Mouse (Mus musculus) NIH3T3 (cell line): ENCODE data around the gene Ahrr.

Source experiments
- DNase-seq: peaks from one replicate; pipeline ENCODE4 v3.0.0-alpha.2; 2012; ENCODE audit warnings: low read depth

The Ahrr gene

GRCm38 (mm10) chr13:74292167-74292566 is at the start of gene Ahrr:
Gene Ahrr (minus strand): TSS chr13:74292331.
- DNase-seq, result peak; percentile 49

GRCm38 (mm10) chr13:74341036-74341435 is 48.9 kb upstream of the Ahrr start:
- peak; percentile 70 for DNase-seq

- peak; percentile 45 for DNase-seq
Observed at GRCm38 (mm10) chr13:74329321-74329720, 37.2 kb upstream of the Ahrr start.

- DNase-seq, result peak; percentile 98
Observed at GRCm38 (mm10) chr13:74317170-74317849, 25.2 kb upstream of the Ahrr start, which contains the start of gene Pdcd6. Gene Pdcd6 (minus strand): TSS chr13:74317580.

GRCm38 (mm10) chr13:74316789-74317169 is 24.6 kb upstream of the Ahrr start:
- DNase-seq, result no peak

GRCm38 (mm10) chr13:74316386-74316785 is 24.3 kb upstream of the Ahrr start:
- no peak for DNase-seq

GRCm38 (mm10) chr13:74314616-74315015 is 22.5 kb upstream of the Ahrr start:
- no peak for DNase-seq

DNA sequence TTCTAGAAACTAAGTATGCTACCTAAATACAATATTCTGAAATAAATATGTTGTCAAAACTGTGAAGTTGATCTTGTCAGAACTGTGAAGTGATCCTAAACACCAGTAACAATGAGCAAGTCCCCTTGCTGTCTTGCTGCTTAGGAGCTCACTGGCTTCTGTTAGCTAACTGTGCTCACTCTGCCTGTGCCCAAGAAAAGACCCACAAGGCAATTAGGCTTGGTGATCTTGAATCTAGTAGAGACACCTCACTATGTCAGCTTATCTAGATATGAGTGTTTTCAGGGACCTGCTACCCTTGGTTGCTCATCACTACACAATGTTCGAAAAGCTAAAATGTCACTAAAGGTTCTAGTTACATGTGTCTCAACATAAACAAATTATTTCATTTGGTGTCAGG is 13.6 kb upstream of the Ahrr start:
- no peak for DNase-seq

DNA sequence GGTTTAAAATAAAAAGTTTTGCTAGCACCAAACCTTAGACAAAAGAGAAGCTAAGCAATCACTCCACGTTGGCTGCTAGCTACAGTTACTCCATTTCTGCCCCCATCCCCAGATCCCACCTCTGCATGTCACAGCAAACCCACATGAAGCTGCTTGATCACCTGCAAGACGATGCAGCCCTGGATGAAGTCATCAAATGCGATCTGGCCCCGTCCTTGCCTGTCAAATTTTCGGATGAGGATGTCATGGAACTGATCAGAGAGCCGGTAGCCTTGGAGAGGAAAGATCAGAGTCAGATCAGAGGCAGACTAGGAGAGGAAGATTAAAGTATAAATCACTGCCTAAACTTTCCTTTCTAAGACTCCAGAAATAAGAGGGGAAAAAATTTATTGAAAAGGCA is 13.2 kb upstream of the Ahrr start:
- DNase-seq, result no peak

- peak; percentile 23 for DNase-seq
Observed at GRCm38 (mm10) chr13:74302050-74303037, 10.2 kb upstream of the Ahrr start.

- DNase-seq, result no peak
Observed at GRCm38 (mm10) chr13:74301607-74301984, 9.5 kb upstream of the Ahrr start.

- DNase-seq, result peak; percentile 87
Observed at GRCm38 (mm10) chr13:74300925-74301606, 8.9 kb upstream of the Ahrr start.

DNA sequence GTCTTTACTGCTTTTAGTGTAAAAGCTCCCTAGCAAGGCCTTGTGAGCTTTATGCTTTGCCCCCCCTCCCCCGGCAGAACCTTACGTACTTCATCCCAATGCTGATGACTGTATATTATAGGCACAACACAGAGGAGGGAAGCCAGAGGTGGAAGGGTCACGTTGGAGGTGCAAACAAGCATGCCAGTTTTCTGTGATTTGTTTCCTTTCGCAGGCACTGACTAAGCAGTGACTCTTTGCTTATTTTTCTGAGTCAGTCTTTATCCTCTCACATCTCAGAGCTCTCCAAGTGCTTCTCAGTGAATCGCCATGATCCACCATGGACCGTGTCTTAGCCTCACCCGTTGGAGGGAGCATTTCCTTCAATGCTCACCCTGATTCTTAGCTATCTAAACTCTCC is 4.2 kb upstream of the Ahrr start:
- peak; percentile 77 for DNase-seq

- no peak for DNase-seq
Observed at GRCm38 (mm10) chr13:74289646-74290045, 2.5 kb downstream of the Ahrr start.

DNA sequence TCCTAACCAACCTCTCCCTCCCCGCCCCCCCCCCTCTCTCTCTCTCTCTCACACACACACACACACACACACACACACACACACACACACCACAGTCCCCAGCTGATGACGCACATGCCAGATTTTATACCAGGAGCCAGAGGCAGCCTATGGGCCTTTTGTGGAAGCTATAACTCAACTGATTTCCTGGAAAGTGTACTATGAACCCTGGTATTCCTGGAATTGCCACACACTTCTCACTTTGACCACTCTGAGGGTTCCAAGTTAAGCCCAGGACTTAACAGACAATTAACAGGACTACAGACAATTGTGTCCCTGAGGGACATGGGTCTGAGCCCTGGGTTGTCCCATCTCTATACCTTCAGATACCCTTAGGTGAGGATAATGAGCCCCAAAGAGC is 9.8 kb downstream of the Ahrr start:
- DNase-seq, result no peak

DNA sequence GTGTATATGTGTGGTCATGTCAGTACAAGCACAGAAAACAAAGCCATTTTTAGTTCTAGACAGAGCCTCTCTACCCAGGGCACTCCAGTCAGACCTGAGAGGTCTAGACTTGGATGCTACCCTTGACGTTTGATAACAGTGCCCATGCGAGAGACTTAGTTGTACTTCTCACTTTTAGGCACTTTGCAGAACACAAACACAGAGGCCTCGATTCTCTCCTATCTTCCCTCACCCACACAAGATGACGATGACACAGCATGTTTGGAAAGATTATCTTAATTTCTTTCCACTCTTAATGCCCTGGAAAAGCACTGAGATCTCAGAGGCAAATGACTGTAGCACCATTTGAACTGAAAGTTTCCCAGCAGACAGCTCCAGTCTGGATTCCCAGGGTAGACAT is 16.4 kb downstream of the Ahrr start:
- no peak for DNase-seq

DNA sequence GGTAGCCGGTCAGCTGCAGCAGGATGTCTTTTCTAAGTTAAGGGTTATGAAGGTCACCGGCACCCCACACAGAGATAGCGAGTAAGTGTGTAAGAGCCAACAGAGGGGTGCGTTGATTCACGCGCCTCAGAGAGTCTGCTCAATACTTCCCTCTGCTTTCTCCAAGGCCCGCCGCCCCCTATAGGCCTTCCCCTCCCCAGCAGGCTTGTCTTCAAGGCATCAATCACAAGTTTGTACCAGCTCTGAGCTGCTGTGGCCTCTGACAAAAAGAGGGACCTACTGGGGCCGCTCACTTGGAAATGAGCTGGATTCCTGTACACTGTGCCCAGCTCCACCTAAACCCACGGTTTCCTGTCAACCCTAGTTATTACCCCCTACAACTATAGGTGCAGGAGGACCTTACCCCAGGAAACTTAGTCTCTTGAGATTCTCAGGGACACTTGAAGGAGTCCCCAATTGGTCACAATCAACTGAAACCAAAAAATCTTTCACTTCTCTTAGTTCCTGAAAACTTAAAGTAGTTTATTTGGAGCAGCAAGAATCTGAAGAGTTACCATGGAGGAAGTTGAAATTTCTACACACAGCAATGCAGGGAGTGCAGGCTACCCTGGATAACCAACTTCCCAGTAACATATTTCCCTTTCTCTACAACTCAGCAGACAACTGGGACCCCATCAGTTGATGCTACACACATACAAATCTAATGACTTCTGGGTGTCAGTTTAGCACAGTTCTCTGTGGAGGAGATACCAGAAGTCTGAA is 31.7 kb downstream of the Ahrr start:
- no peak for DNase-seq

- DNase-seq, result no peak
Observed at GRCm38 (mm10) chr13:74259460-74260230, 32.5 kb downstream of the Ahrr start.

GRCm38 (mm10) chr13:74246494-74246893 is 45.6 kb downstream of the Ahrr start:
- peak; percentile 50 for DNase-seq

DNA sequence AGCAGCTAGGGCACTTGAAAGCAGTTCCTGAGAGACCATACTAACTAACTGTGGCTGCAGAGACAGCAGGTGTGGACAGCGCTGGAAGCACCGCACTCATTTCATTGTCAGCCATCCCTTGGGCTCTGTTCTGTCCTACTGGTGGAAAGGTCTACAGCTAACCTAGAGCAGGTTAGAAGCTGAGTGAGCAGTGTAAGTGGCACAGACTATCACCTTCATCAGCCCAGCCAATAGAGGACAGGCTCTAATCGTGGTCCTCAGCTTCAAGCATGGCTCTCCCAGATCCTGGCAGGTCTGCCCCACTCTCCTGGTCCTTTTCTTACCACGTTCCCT is 46.3 kb downstream of the Ahrr start:
- no peak for DNase-seq
